Mouse (Mus musculus) MEL (cell line): ENCODE measurements around the gene Klri2. TPM values are rescaled to one million over a fixed set of nuclear protein-coding genes. Genes with fewer than 3 reads are reported as not detected.

Experiments
- DNase-seq: peaks from one replicate; pipeline ENCODE4 v3.0.0; 2011; ENCODE audit warnings: low read depth, low spot score
- H3K27ac ChIP-seq: 2 replicates; pipeline ENCODE4 v1.5.1; 2012; ENCODE audit warnings: low read depth, mild to moderate bottlenecking, control low read depth, low read length, moderate library complexity; ENCODE audit not compliant: control insufficient read depth
- H3K27me3 ChIP-seq, 2 experiments: fragments of 150-350 bp in 1 of 2; sonication (generic) in 1 of 2; 2 replicates each; pipeline ENCODE4 v1.6.1; 2012; ENCODE audit warnings: low read length in 2 of 2, mild to moderate bottlenecking in 2 of 2, improper control_type of control experiment in 1 of 2, moderate library complexity in 1 of 2; ENCODE audit not compliant: insufficient read depth in 2 of 2, control insufficient read depth in 1 of 2
- H3K36me3 ChIP-seq, 2 experiments: 2 replicates each; pipeline ENCODE4 v1.6.1; 2012 to 2014; ENCODE audit warnings: low read length in 2 of 2, improper control_type of control experiment in 1 of 2, inconsistent platforms in 1 of 2, mild to moderate bottlenecking in 1 of 2; ENCODE audit not compliant: insufficient read depth in 2 of 2, control insufficient read depth in 1 of 2
- H3K4me1 ChIP-seq, 2 experiments: fragments of 150-350 bp in 1 of 2; sonication (generic) in 1 of 2; 2 replicates each; pipeline ENCODE4 v1.6.1; 2012; ENCODE audit warnings: low read length in 2 of 2, improper control_type of control experiment in 1 of 2, mild to moderate bottlenecking in 1 of 2; ENCODE audit not compliant: insufficient read depth in 2 of 2, control insufficient read depth in 1 of 2
- H3K4me3 ChIP-seq, 2 experiments: fragments of 150-350 bp in 1 of 2; sonication (generic) in 1 of 2; 2 replicates each; pipeline ENCODE4 v1.5.1; 2012; ENCODE audit warnings: low read depth in 2 of 2, low read length in 2 of 2, mild to moderate bottlenecking in 2 of 2, moderate library complexity in 2 of 2, control low read depth in 1 of 2, improper control_type of control experiment in 1 of 2; ENCODE audit not compliant: control insufficient read depth in 1 of 2, insufficient read depth in 1 of 2
- H3K79me2 ChIP-seq: 2 replicates; pipeline ENCODE4 v1.6.1; 2012; ENCODE audit warnings: mild to moderate bottlenecking, low read length, moderate library complexity; ENCODE audit not compliant: control insufficient read depth, poor library complexity, insufficient read depth
- H3K9ac ChIP-seq: 2 replicates; pipeline ENCODE4 v1.6.1; 2012; ENCODE audit warnings: low read depth, mild to moderate bottlenecking, control low read depth, low read length, moderate library complexity; ENCODE audit not compliant: control insufficient read depth, poor library complexity, severe bottlenecking
- H3K9me3 ChIP-seq: fragments of 150-350 bp; sonication (generic); replicated peaks from 2 replicates; pipeline ENCODE4 v1.6.1; 2012; ENCODE audit warnings: mild to moderate bottlenecking, low read length, improper control_type of control experiment, moderate library complexity; ENCODE audit not compliant: insufficient read depth
- GATA1 ChIP-seq: IDR thresholded peaks from 2 replicates; pipeline ENCODE4 v1.6.1; 2011; ENCODE audit warnings: low read depth, low read length, improper control_type of control experiment
- TCF12 ChIP-seq: IDR thresholded peaks from 2 replicates; pipeline ENCODE4 v1.6.1; 2014; ENCODE audit warnings: low read depth, mild to moderate bottlenecking, inconsistent platforms, low read length, improper control_type of control experiment, moderate library complexity
- ZMIZ1 ChIP-seq: IDR thresholded peaks from 2 replicates; pipeline ENCODE4 v1.6.1; 2012; ENCODE audit warnings: low read depth, mild to moderate bottlenecking, inconsistent platforms, low read length, improper control_type of control experiment, moderate library complexity
- polyA plus RNA-seq, 2 experiments: library from polyadenylated mRNA; stranded (reverse) in 1 of 2; unstranded in 1 of 2; fragments of >175 nt in 1 of 2; fragments of >200 nt in 1 of 2; gene quantifications; 2 replicates each; pipeline versions ENCODE4 v1.2.1 to v1.2.4; 2012; ENCODE audit warnings: low replicate concordance in 2 of 2, low read depth in 1 of 2; ENCODE audit not compliant: insufficient read length in 2 of 2, insufficient read depth in 1 of 2, missing spikeins in 1 of 2
- total RNA-seq: library from RNA; depleted of rRNA; stranded (reverse); fragments of 300-350 nt; gene quantifications from 2 replicates; pipeline ENCODE4 v1.2.3, GENCODE M21; 2012; rRNA removed

Klri2 gene
- total and polyA plus RNA-seq, 3 experiments, result not detected

DNA sequence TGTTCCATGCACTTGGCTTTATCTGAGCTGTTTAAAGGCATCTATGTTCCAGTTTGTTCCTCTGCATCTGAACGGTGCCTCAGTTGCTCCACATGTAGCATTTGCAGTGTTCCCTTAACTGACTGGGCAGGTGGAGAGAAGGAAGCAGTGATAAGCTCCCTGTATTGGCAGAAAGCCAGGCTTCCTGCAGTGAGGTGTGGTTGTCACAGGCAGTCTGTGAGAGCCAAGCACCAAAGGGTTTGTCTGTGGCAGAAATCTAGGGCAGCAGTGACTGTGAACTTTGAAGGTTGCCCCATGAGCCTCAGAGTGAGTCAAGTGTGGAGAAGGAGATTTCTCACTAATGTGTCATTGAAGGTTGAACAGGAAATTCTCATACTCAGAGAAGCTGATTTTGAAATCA lies 59.9 kb downstream of the Klri2 start:
- DNase-seq, result peak; percentile 64
- no peaks in the 10 kb centered on the region; a peak in 1 of 4 replicates for H3K36me3 ChIP-seq
- H3K4me1 ChIP-seq, result peaks cover 0 to 3% of the 10 kb centered on the region in 2 experiments; a peak in 1 of 4 replicates
- no peaks in the 10 kb centered on the region; a peak in 1 of 4 replicates for H3K27me3 ChIP-seq
- no peak overlapping the region for H3K4me3 ChIP-seq
- H3K9me3 ChIP-seq, result no peaks in the 10 kb centered on the region
- no peaks in the 10 kb centered on the region for H3K79me2 ChIP-seq
- H3K27ac ChIP-seq, result no peak overlapping the region
- TF ChIP-seq ZMIZ1 (no peak), GATA1 (peak; percentile 37; the same call in 1 of the 2 replicates), TCF12 (peak; percentile 18; the same call in 1 of the 2 replicates)
- H3K9ac ChIP-seq, result no peak overlapping the region

Other genes with a start within 250 kb of the Klri2 start
- gene Olr1, start 233.3 kb downstream of the Klri2 start, total RNA-seq, result 0.03 TPM in 1 of 2 replicates, not detected in the other
- gene Olr1, start 233.3 kb downstream of the Klri2 start, polyA plus RNA-seq, result under 1 TPM in 1 of 2 experiments, not detected in 1; 0.06 TPM
- gene Tmem52b, start 227.9 kb downstream of the Klri2 start, total RNA-seq, result not detected in 2 replicates
- gene Tmem52b, start 227.9 kb downstream of the Klri2 start, polyA plus RNA-seq, result not detected
- gene Gabarapl1, start 207.3 kb downstream of the Klri2 start, total RNA-seq, result 61.3 and 65.7 TPM in 2 replicates
- 10 to 100 TPM in 1 of 2 experiments, not detected in 1; 99.5 TPM for gene Gabarapl1, start 207.3 kb downstream of the Klri2 start, polyA plus RNA-seq
- gene Klre1, start 162.6 kb downstream of the Klri2 start, total RNA-seq, result not detected in 2 replicates
- gene Klre1, start 162.6 kb downstream of the Klri2 start, polyA plus RNA-seq, result not detected
- gene Klrd1, start 148.7 kb downstream of the Klri2 start, total RNA-seq, result not detected in 2 replicates
- gene Klrd1, start 148.7 kb downstream of the Klri2 start, polyA plus RNA-seq, result not detected
- gene Klrk1, start 116.6 kb downstream of the Klri2 start, total RNA-seq, result not detected in 2 replicates
- gene Klrk1, start 116.6 kb downstream of the Klri2 start, polyA plus RNA-seq, result not detected
- not detected in 2 replicates for gene Klrc3, start 97.1 kb downstream of the Klri2 start, total RNA-seq
- gene Klrc3, start 97.1 kb downstream of the Klri2 start, polyA plus RNA-seq, result not detected
- gene Klrc2, start 79.8 kb downstream of the Klri2 start, total RNA-seq, result not detected in 2 replicates
- gene Klrc2, start 79.8 kb downstream of the Klri2 start, polyA plus RNA-seq, result not detected
- not detected in 2 replicates for gene Klrc1, start 61.5 kb downstream of the Klri2 start, total RNA-seq
- gene Klrc1, start 61.5 kb downstream of the Klri2 start, polyA plus RNA-seq, result not detected
- gene Klri1, start 23.4 kb downstream of the Klri2 start, total RNA-seq, result not detected in 2 replicates
- gene Klri1, start 23.4 kb downstream of the Klri2 start, polyA plus RNA-seq, result not detected
- gene Gm156, start 43.8 kb upstream of the Klri2 start, total RNA-seq, result not detected in 2 replicates
- not detected for gene Gm156, start 43.8 kb upstream of the Klri2 start, polyA plus RNA-seq
- gene Gm17631, start 122.2 kb upstream of the Klri2 start, total RNA-seq, result not detected in 2 replicates
- gene Gm17631, start 122.2 kb upstream of the Klri2 start, polyA plus RNA-seq, result not detected
- gene Klra17, start 136.2 kb upstream of the Klri2 start, total RNA-seq, result not detected in 2 replicates
- gene Klra17, start 136.2 kb upstream of the Klri2 start, polyA plus RNA-seq, result not detected
- not detected in 2 replicates for gene Klra5, start 177.2 kb upstream of the Klri2 start, total RNA-seq
- gene Klra5, start 177.2 kb upstream of the Klri2 start, polyA plus RNA-seq, result not detected